Mouse (Mus musculus) frontal cortex, postnatal 10 days (tissue): ENCODE measurements around the gene Rbbp9.

Experiments
- DNase-seq, 2 experiments: peaks; one replicate each; pipeline ENCODE4 v3.0.0; 2022; ENCODE audit warnings: low spot score in 2 of 2, mixed read lengths in 1 of 2

Rbbp9 gene

DNA sequence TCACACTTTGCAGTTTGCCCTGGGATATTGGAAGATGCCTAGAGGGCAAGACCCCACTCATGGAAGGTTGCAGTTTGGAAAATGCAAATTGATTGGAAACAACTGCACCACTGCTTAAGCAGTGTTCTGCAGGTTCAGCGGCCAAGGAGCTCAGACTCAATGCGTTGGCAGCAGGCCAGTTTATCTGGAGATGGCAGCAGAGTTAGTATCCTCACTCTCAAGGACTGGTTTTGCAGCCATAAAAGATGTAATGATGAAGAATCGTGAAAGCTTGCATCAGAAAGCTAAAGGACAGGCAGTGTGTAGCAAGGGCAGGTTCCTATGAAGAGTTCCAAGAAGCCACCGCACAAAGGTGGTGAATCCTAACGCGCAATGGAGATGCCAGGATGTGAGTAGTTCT is 48.5 kb downstream of the Rbbp9 start:
- DNase-seq: no peak
